Comparison of ENCODE assay signal across 20 mouse cellular contexts in genomic region chr13:17690686-17691085, GRCm38 (mm10). TPM values are rescaled to one million over a fixed set of nuclear protein-coding genes. Genes with fewer than 3 reads are reported as not detected.
DNase-seq lines count a peak whose midpoint lies in the region; ATAC-seq and TF ChIP-seq lines count a peak whose summit lies in the region.
"Had no signal": no experiment of that assay in that cellular context is flagged by ENCODE, and none has a peak within 500 bp of the region (broad histone marks: within the 10 kb centered on the region; RNA-seq: fewer than 3 reads in every experiment).

No protein-coding gene starts in this region.

- ATAC-seq in embryonic facial prominence, embryonic 14.5 days (ENCODE audit: low read depth): no peak
- ATAC-seq in kidney, postnatal 0 days (replicated peaks; ENCODE audit: low FRiP score, low read depth): no peak
- no peak for ATAC-seq in kidney, embryonic 14.5 days (ENCODE audit: low FRiP score, low TSS enrichment)
- ATAC-seq in forebrain, embryonic 14.5 days: no peak
- ATAC-seq: forebrain, embryonic 13.5 days; liver, embryonic 12.5 days had no signal

- no peak overlapping the region for H3K4me2 ChIP-seq in embryonic facial prominence, embryonic 14.5 days (ENCODE audit: low read depth, low read length)
- no peak overlapping the region for H3K4me2 ChIP-seq in kidney, postnatal 0 days (ENCODE audit: low read length)
- H3K4me2 ChIP-seq in kidney, embryonic 14.5 days (replicated peaks; ENCODE audit: low read depth, low read length): no peak overlapping the region
- H3K4me2 ChIP-seq in myocyte (ENCODE audit: low read depth): peak overlapping the region; percentile 81
- H3K4me2 ChIP-seq in forebrain, embryonic 14.5 days (ENCODE audit: low read length): no peak overlapping the region
- H3K4me2 ChIP-seq: forebrain, embryonic 13.5 days; hindbrain, embryonic 12.5 days; limb, embryonic 12.5 days; liver, embryonic 12.5 days; midbrain, embryonic 12.5 days; neural tube, embryonic 12.5 days had no signal

- H3K79me2 ChIP-seq in myocyte (ENCODE audit: control insufficient read depth, insufficient read depth): peaks cover 2% of the 10 kb centered on the region

- H3K9me3 ChIP-seq in embryonic facial prominence, embryonic 14.5 days (ENCODE audit: control insufficient read depth, low read length): no peaks in the 10 kb centered on the region
- no peaks in the 10 kb centered on the region for H3K9me3 ChIP-seq in embryonic facial prominence, embryonic 10.5 days
- H3K9me3 ChIP-seq in kidney, postnatal 0 days (replicated peaks; ENCODE audit: low read length): no peaks in the 10 kb centered on the region
- no peaks in the 10 kb centered on the region for H3K9me3 ChIP-seq in kidney, embryonic 14.5 days (ENCODE audit: control insufficient read depth, low read length)
- H3K9me3 ChIP-seq in forebrain, embryonic 14.5 days (replicated peaks; ENCODE audit: control insufficient read depth, low read length): no peaks in the 10 kb centered on the region
- H3K9me3 ChIP-seq: forebrain, embryonic 13.5 days; hindbrain, embryonic 12.5 days; limb, embryonic 12.5 days; liver, embryonic 12.5 days; midbrain, embryonic 12.5 days; neural tube, embryonic 12.5 days had no signal

- DNase-seq in embryonic facial prominence, embryonic 14.5 days (ENCODE audit: low spot score): peak; percentile 12
- DNase-seq in embryonic facial prominence, embryonic 10.5 days (ENCODE audit: low spot score): no peak
- DNase-seq in kidney, postnatal 0 days (ENCODE audit: low spot score): peak; percentile 81
- peak; percentile 85 for DNase-seq in 3T3-L1 (ENCODE audit: low read depth, low spot score)
- DNase-seq in forebrain, embryonic 14.5 days (ENCODE audit: low spot score): no peak
- DNase-seq: cerebellum, adult 2 months; cerebellum, postnatal 36 days; gastrocnemius, postnatal 14 days; heart, adult 18-20 months; lung, adult 2 months; thymus, adult 18-20 months; thymus, postnatal 4 days had no signal

- no peak for TF ChIP-seq POLR2A in myocyte (IDR thresholded peaks at IDR 0.05; ENCODE audit: insufficient read length, low read depth)

- H3K4me1 ChIP-seq in embryonic facial prominence, embryonic 14.5 days (ENCODE audit: control insufficient read depth, insufficient read depth, low read length): 0 out of 2 replicates have a peak, but pooled peaks cover 5% of the 10 kb centered on the region
- H3K4me1 ChIP-seq in embryonic facial prominence, embryonic 10.5 days: no peaks in the 10 kb centered on the region
- H3K4me1 ChIP-seq in kidney, postnatal 0 days (replicated peaks; ENCODE audit: insufficient read depth, low read length): no peaks in the 10 kb centered on the region
- H3K4me1 ChIP-seq in kidney, embryonic 14.5 days (ENCODE audit: control insufficient read depth, insufficient read depth, low read length): no peaks in the 10 kb centered on the region
- H3K4me1 ChIP-seq in forebrain, embryonic 14.5 days (ENCODE audit: control insufficient read depth, insufficient read depth, low read length): no peaks in the 10 kb centered on the region
- H3K4me1 ChIP-seq: forebrain, embryonic 13.5 days; hindbrain, embryonic 12.5 days; midbrain, embryonic 12.5 days; neural tube, embryonic 12.5 days had no signal

- H3ac ChIP-seq in myocyte (ENCODE audit: control insufficient read depth, insufficient read length): no peak overlapping the region

- TF ChIP-seq CTCF in kidney, postnatal 0 days (IDR thresholded peaks at IDR 0.05; ENCODE audit: low read depth): no peak

- H3K27ac ChIP-seq in embryonic facial prominence, embryonic 14.5 days (replicated peaks; ENCODE audit: low read depth, low read length): no peak overlapping the region
- no peak overlapping the region for H3K27ac ChIP-seq in embryonic facial prominence, embryonic 10.5 days (replicated peaks)
- no peak overlapping the region; the same call in 1 of the 2 replicates for H3K27ac ChIP-seq in kidney, postnatal 0 days
- H3K27ac ChIP-seq in kidney, embryonic 14.5 days (ENCODE audit: low read depth, low read length): no peak overlapping the region
- H3K27ac ChIP-seq in forebrain, embryonic 14.5 days (ENCODE audit: low read depth, low read length): no peak overlapping the region
- H3K27ac ChIP-seq: forebrain, embryonic 13.5 days; hindbrain, embryonic 12.5 days; limb, embryonic 12.5 days; liver, embryonic 12.5 days; midbrain, embryonic 12.5 days; neural tube, embryonic 12.5 days had no signal

- no peak overlapping the region for H3K4me3 ChIP-seq in embryonic facial prominence, embryonic 14.5 days (ENCODE audit: low read depth, low read length)
- no peak overlapping the region for H3K4me3 ChIP-seq in embryonic facial prominence, embryonic 10.5 days
- no peak overlapping the region for H3K4me3 ChIP-seq in kidney, postnatal 0 days (replicated peaks; ENCODE audit: low read depth, low read length)
- no peak overlapping the region for H3K4me3 ChIP-seq in kidney, embryonic 14.5 days (ENCODE audit: low read length)
- H3K4me3 ChIP-seq in myocyte: no peak overlapping the region
- no peak overlapping the region for H3K4me3 ChIP-seq in forebrain, embryonic 14.5 days (ENCODE audit: low read depth, low read length)
- H3K4me3 ChIP-seq: forebrain, embryonic 13.5 days; hindbrain, embryonic 12.5 days; limb, embryonic 12.5 days; liver, embryonic 12.5 days; midbrain, embryonic 12.5 days; neural tube, embryonic 12.5 days had no signal

- H3K27me3 ChIP-seq in embryonic facial prominence, embryonic 14.5 days (replicated peaks; ENCODE audit: control insufficient read depth, insufficient read depth, low read length): no peaks in the 10 kb centered on the region
- H3K27me3 ChIP-seq in embryonic facial prominence, embryonic 10.5 days (replicated peaks; ENCODE audit: low read depth, poor library complexity, severe bottlenecking): no peaks in the 10 kb centered on the region
- H3K27me3 ChIP-seq in kidney, postnatal 0 days (ENCODE audit: insufficient read depth, low read length): no peaks in the 10 kb centered on the region
- H3K27me3 ChIP-seq in kidney, embryonic 14.5 days (ENCODE audit: control insufficient read depth, insufficient read depth, low read length): no peaks in the 10 kb centered on the region
- H3K27me3 ChIP-seq in myocyte (ENCODE audit: control insufficient read depth, insufficient read depth, insufficient read length): no peaks in the 10 kb centered on the region
- H3K27me3 ChIP-seq in forebrain, embryonic 14.5 days (replicated peaks; ENCODE audit: control insufficient read depth, insufficient read depth, low read length): no peaks in the 10 kb centered on the region
- H3K27me3 ChIP-seq: forebrain, embryonic 13.5 days; hindbrain, embryonic 12.5 days; limb, embryonic 12.5 days; liver, embryonic 12.5 days; midbrain, embryonic 12.5 days; neural tube, embryonic 12.5 days had no signal

- no peak overlapping the region for H3K9ac ChIP-seq in embryonic facial prominence, embryonic 14.5 days (ENCODE audit: low read depth, low read length)
- no peak overlapping the region for H3K9ac ChIP-seq in kidney, postnatal 0 days (ENCODE audit: low read depth, low read length)
- H3K9ac ChIP-seq in kidney, embryonic 14.5 days (ENCODE audit: low read depth, low read length): no peak overlapping the region
- H3K9ac ChIP-seq in forebrain, embryonic 14.5 days (ENCODE audit: low read length): no peak overlapping the region
- H3K9ac ChIP-seq: forebrain, embryonic 13.5 days; hindbrain, embryonic 12.5 days; limb, embryonic 12.5 days; liver, embryonic 12.5 days; midbrain, embryonic 12.5 days; neural tube, embryonic 12.5 days had no signal

- H3K36me3 ChIP-seq in embryonic facial prominence, embryonic 14.5 days (ENCODE audit: control insufficient read depth, insufficient read depth, low read length): no peaks in the 10 kb centered on the region
- no peaks in the 10 kb centered on the region for H3K36me3 ChIP-seq in embryonic facial prominence, embryonic 10.5 days (replicated peaks)
- no peaks in the 10 kb centered on the region for H3K36me3 ChIP-seq in kidney, postnatal 0 days (ENCODE audit: insufficient read depth, low read length)
- H3K36me3 ChIP-seq in kidney, embryonic 14.5 days (ENCODE audit: control insufficient read depth, insufficient read depth, low read length): no peaks in the 10 kb centered on the region
- no peaks in the 10 kb centered on the region for H3K36me3 ChIP-seq in myocyte (ENCODE audit: control insufficient read depth, insufficient read depth)
- H3K36me3 ChIP-seq in forebrain, embryonic 14.5 days (ENCODE audit: control insufficient read depth, insufficient read depth, low read length): no peaks in the 10 kb centered on the region
- H3K36me3 ChIP-seq: hindbrain, embryonic 12.5 days; limb, embryonic 12.5 days; liver, embryonic 12.5 days; midbrain, embryonic 12.5 days; neural tube, embryonic 12.5 days had no signal

TF ChIP-seq in myocyte, 11 proteins besides CTCF, POLR2A, EP300 and RAD21:
- TF ChIP-seq MAX (IDR thresholded peaks at IDR 0.05; ENCODE audit: low read depth): no peak
- no peak for TF ChIP-seq USF1 (IDR thresholded peaks at IDR 0.05; ENCODE audit: low read depth)
- TF ChIP-seq MYOD1 (IDR thresholded peaks at IDR 0.05; ENCODE audit: control insufficient read depth in 1 of 3, insufficient read length in 2 of 3, low read depth in 2 of 3): no peak
- TF ChIP-seq TCF3 (IDR thresholded peaks at IDR 0.05; ENCODE audit: insufficient read length, low read depth): no peak

RNA-seq across cellular contexts. Expression of gene Mplkip, which starts 4.3 kb away (rescaled TPM):
- 46.5 and 47.1 TPM in 2 replicates for polyA plus RNA-seq in embryonic facial prominence, embryonic 14.5 days (2014; fragmentation: Nextera tagmentation; extraction: Ambion mirVana)
- 49.4 and 53.2 TPM in 2 replicates for polyA plus RNA-seq in embryonic facial prominence, embryonic 10.5 days (2016; fragmentation: Nextera tagmentation; extraction: Ambion mirVana)
- polyA plus RNA-seq in kidney, postnatal 0 days (2015; fragmentation: Nextera tagmentation; extraction: Ambion mirVana): 52.7 and 58.7 TPM in 2 replicates
- polyA plus RNA-seq in kidney, embryonic 14.5 days (2014; fragmentation: Nextera tagmentation; extraction: Ambion mirVana): 66.7 and 73.3 TPM in 2 replicates
- 10.3 TPM for polyA plus RNA-seq in myocyte (2012; fragmentation: generic; extraction: Trizol)
- 48.3 and 60.0 TPM in 2 replicates for polyA plus RNA-seq in forebrain, embryonic 14.5 days (2014; fragmentation: Nextera tagmentation; extraction: Ambion mirVana)

RNA-seq across cellular contexts. Expression of gene Sugct, which starts 4.7 kb away (rescaled TPM):
- 3.4 and 4.9 TPM in 2 replicates for polyA plus RNA-seq in embryonic facial prominence, embryonic 14.5 days (2014; fragmentation: Nextera tagmentation; extraction: Ambion mirVana)
- polyA plus RNA-seq in embryonic facial prominence, embryonic 10.5 days (2016; fragmentation: Nextera tagmentation; extraction: Ambion mirVana): 3.6 and 3.8 TPM in 2 replicates
- 33.1 and 35.4 TPM in 2 replicates for polyA plus RNA-seq in kidney, postnatal 0 days (2015; fragmentation: Nextera tagmentation; extraction: Ambion mirVana)
- 6.3 and 6.9 TPM in 2 replicates for polyA plus RNA-seq in kidney, embryonic 14.5 days (2014; fragmentation: Nextera tagmentation; extraction: Ambion mirVana)
- polyA plus RNA-seq in myocyte (2012; fragmentation: generic; extraction: Trizol): 1.0 TPM
- 1.7 TPM in 2 replicates for polyA plus RNA-seq in forebrain, embryonic 14.5 days (2014; fragmentation: Nextera tagmentation; extraction: Ambion mirVana)

Comparison
In these comparisons a context has a peak if more than half of its experiments do, and no peak if none do; other contexts are left out.
1. DNase-seq: peak in embryonic facial prominence, embryonic 14.5 days (single experiment), kidney, postnatal 0 days (single experiment) and 3T3-L1 (single experiment); none in embryonic facial prominence, embryonic 10.5 days (single experiment) and forebrain, embryonic 14.5 days (single experiment).